Mouse (Mus musculus) frontal cortex, adult 2 months (tissue): ENCODE measurements at regions not wholly inside any gene's neighbourhood (a gene's known extent, or its start where the extent isn't known, plus 50 kb on each side); places are given as distances from the start of the nearest gene placed in this dataset.
"Not testable (repeated sequence)": the region's sequence is repeated elsewhere in the genome, so short reads cannot be mapped to it uniquely, and the experiment has no call there.

Experiments
- DNase-seq, 2 experiments: peaks; one replicate each; pipeline ENCODE4 v3.0.0; 2022; ENCODE audit warnings: low spot score in 1 of 2; ENCODE audit errors: extremely low spot score in 1 of 2

DNA sequence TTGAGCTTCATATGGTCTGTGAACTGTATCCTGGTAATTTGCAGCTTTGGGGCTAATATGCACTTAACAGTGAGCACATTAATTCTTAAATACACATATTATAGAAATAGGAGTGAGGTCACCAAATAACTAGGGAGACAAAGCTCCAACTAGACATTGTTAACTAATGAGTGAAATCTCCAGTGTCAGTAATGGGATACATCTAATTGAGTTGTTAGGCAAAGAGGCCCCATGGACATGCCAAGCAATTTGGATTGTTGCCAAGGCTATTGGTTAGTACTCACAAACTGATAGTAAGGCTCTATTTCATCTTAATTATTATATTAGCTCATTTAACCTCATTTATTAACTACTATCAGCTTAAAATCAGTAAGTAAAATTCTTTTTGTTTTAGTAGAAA lies 698.5 kb downstream of the Triml1 start:
- DNase-seq: no peak

DNA sequence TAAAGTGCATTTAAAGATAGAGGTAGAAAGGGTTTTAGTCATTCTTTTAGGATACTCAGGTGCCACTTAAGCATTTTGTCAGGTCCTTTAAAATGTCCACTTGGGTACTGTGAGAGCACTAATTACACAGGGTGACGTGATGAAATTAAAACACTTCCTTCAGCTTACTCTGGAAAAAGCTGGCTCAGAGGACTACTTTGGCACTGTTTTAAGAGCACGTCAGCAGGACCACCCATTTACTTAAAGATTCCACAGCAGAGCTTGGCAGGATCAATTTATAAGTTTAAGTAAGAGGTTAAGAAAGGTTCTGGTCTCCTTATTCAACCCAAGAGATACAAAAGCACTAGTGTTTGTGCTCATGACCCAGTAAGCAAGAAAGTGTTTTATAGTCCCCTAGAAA lies 738.7 kb downstream of the Triml1 start:
- DNase-seq: no peak

DNA sequence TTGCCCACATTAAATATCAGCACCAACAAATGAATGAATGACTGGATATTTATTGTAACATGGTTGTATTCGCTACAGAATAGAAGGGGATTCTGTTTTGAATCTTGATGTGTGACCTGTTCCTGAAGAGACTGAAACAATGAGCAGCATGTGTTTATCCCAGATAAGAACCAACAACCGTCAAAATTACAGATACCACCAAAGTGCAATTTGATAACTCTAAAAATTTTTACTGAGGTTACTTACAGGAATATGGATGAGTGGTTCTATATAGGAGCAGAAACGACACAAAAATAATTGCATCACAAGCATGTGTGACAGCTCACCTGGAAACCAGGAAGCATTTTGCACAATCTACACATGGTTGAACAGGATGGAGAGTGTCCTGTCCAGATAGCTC lies 744.4 kb downstream of the Triml1 start:
- DNase-seq: no peak

DNA sequence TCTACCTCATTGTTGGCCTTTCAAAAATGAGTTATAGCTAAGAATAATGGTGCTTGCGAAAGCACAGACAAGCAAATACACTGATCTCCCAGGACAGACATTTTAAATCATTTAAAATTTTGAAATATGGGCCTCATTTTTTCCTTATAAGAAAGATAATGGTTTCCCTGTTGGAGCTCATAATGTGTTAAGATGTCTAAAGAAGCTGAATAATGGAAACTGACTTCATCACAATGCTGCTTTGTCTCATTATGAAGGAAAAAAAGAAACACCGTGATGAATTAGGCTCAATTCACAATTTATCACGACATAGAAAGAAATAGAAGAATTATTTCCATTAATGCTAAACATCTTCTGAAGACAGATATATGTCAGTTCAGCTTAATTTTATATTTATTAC lies 752.5 kb downstream of the Triml1 start:
- no peak for DNase-seq

DNA sequence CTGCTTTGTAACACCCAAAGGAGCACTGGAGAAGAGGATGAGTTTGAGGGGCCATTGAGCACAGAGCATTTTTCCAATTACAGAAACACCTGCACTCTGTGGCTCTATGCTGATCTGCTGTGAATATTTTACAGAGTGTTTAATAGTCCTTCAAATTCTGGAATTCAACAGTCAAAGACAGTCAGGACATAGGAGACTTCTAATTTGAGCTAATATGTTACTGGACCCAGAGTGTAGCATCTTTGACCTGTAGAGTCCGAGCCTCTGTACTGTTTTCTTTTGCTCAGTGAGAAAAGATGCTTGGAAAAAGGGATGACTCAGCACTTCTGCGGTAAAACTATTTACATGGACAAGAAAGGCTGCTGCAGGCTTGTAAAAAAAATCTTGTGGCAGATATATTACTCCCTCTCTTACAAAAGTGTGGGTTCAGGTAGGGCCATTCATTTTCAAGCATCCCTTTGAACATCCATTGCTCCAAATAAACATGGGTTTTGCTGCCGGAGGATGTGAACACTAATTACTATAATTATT lies 793.1 kb downstream of the Triml1 start:
- DNase-seq: no peak

DNA sequence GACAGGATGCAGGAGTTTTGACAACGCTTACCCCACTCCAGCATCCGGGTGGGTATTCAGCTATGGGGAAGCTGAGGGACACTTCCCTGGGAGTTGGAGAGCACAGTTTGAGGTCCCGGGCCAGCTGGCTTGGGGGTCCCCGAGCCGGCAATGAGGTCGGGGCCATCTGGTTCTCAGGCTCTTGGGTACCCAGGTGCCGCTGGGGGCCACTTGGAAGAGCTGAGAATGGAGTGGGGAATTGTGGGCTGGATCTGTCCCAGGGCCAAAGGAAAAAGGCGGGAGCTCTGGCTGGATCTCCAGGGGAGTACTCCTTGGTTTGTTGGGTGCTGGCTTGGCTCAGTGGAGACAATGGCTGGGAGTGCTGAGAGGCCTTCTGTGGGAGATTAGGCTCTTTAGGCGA lies 806.6 kb downstream of the Triml1 start:
- no peak for DNase-seq

DNA sequence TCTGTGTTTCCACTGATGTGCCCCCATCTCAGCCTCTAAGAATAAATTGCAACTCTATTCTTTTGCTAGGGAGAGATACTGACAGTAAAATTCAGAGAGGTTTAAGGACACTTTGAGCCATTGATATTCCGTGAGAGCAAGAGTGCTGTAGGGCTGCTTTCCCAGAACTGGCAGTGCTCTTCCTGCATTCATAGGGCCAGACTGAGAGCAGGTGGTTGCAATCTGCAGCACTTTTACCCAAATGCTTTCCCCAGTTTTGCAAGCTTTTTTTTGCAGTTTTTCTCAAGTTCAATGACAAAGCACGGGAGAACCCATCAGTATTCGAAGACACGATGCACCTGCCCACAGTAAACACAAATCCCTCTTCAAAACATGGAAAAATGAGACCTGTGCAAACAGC lies 816.6 kb downstream of the Triml1 start:
- DNase-seq: no peak

DNA sequence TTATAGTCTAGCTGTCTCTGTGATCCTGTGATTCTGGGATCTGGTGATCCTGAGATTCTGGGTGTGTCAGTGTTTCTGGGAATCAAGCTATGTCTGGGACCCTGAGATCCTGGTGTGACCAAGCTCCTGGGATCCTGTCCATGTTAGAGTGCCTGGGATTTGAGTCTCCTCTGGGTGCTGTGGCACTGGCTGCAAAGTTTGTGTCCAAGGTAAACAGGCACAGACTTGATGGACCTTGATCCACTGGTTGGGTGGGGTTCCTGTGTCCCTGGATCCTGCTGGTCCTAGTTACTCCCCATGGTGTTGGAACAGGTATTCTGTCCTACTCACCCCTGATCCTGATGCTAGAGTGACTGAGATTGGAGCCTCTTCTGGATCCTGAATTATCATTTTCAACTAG lies 818.4 kb downstream of the Triml1 start:
- DNase-seq: no peak

DNA sequence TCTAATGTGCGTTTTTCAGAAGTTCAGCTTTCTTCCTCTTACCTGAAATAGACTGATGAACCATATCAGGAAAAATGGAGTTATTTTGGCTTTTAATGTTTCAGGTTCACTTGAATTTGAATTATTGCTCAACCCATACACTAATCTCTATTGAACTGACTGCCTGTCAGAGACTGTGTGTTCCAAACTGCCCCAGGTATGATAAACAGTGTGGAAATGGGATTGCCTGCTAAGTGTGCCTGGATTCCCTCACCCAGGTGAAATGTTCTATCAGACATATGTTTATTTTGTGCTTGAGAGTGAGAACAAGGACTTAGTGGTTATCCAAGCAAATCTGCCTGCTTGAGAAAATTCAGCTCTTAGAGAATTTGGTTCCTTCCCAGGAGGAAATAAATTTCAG lies 830.2 kb downstream of the Triml1 start:
- DNase-seq: no peak

DNA sequence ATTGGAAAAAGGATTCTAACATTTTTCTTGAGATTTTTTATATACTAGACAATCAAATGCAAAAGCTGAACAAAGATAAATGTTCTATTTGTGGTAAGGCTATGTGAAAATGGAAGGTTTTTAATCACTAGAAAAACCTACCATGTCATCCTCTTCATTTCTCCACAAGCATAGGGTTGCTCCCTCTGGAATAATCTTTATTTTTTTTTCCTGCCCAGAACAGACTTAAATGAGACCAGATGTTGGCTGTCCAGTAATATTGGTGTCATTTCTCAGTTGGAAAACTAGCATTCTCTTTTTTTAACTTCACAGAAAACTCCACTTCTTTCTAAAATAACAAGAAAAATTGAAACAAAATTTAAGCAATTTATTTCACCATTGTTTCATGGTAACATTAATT lies 849.9 kb downstream of the Triml1 start:
- DNase-seq: no peak

DNA sequence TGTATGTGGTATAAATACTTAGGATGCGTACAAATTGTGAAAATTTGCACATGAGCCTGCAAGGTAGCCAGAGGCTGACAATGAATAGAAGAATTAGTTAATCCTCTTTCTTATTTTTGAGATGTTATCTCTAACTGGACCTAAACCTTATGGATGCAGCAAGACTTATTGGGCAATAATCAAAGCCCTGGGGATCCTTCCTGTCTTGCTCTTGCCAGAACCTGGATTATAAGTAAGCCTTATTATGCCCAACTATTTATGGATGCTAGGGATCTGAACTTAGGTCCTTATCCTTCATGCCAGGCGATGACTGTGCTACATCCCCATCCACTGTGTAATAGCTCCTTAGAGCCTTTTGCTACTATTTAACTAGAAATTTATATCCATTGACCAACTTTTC lies 859.3 kb downstream of the Triml1 start:
- no peak for DNase-seq

DNA sequence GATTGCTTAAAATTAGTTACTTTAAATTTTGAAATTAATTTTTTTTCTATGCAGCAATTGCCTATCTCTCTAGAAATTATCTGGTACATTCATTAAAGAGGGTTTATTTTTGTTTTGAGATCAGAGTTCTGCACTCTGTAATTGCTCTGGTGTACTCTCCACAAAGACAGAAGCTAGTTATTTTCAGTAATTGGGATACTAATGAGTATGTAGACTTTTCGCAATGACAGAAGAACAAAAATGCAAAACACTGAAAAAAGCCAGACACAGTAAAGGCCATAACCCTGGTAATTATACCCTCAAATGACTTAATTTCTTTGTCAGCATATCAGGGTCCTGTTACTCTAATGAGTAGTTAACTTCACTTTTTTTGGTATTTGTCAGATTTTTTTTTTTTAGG lies 836.5 kb upstream of the Frg1 start:
- DNase-seq: no peak

DNA sequence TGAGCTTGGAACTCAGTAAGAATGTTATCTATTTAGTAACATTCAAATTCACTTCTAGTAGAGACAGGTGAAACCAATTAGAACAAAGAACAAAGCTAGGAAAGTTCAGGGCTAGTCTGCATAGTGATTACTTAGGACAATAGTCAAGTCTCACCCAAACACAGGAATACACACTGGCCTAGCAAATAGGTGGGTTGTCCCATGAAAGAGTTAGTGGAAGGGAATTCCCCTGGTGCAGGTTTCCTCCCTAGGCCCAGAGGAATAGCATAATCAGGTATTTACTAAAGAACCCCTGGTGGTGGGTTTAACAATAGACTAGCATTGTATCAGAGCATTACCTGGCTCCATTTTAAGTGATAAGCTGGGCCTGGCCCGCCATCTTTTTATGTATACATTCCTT lies 825.4 kb upstream of the Frg1 start:
- not testable (repeated sequence) for DNase-seq

DNA sequence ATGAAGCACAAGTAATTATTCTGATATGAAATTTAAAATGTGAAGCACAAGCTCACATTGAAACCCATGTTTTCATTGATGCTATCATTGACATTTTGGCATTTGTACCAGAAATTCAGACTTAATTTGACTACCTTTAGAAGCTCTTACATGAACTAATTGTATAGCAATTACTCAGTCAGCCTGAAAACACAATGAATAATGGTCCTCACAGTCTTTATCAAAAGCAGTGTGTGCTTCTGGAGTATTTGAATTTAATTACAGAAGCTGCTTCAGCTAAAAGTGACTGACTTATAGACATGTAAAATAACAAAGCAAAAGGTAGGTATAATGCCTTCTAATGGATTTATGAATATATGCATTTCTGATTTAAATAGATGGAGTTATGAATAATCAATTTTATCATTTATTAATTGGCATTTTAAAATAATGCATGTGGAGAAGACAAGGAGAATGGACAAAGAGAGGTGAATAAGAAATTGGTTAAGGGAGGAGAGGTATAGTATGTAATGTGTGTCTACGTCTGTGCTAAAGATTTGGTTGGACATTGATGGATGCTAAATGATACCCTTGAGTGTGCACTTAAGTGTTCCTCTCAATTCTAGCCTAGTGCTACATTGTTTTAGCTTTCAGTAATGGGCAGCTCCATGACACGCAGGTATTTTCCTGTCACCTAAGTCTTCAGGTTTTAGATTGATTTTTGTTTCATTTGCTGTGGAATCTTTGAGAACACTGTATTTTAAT lies 803.2 kb upstream of the Frg1 start:
- DNase-seq: no peak

DNA sequence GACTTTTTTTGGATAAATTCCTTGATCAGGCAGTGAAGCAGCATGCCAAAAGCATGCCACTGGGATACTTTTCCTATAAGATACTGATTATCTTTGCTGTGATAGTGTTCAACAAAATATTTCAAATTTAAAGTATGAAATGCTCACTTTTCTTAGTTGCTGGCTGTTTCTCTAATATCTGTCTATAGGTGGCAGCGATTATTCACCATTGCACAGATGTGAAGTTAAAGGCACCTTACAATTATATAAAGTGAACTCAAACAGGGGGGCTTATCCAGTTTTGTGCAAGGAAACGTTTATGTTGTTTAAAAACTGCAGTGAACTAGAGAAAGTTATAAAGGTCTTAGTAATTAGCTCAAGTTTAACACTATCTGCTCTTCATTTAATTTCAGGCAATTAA lies 794.1 kb upstream of the Frg1 start:
- DNase-seq: peak in 1 of 2 experiments; percentile 9

DNA sequence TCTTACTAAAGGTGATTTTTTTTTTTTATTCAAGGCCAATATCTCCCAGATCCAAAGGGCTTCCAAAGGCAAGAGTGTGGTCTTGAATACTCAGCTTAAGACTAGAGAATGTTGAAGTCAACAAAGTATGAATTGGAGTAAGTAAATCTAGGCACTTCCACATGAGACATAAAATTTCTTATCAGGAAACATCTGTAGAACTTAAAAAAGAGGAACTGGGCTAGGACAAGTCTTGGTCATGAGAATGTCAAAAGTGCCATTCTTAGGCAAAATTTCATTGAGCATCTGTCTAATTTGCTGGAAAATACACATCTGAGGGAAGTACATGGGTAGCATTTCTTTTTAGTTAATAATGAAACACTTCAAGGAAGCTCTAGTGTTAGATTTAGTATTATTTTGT lies 793.1 kb upstream of the Frg1 start:
- no peak for DNase-seq

DNA sequence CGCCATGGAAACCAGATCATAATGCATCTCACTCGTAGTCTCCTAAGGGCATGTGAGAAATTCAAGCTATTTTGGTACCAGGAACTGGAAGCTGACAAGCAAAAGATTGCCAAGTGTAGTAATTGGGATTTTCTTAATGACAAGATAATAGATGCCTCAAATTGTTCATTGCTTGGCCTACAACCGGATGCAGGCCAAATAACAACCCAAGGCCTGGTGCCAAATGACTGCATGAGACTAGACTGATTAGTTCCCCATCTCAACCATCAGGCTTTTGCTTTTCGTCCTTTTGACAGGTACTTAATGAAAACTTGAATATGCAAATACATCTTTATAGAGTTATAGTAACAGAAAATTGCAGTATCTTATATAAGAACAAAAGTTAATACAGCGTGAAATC lies 780.4 kb upstream of the Frg1 start:
- no peak for DNase-seq

DNA sequence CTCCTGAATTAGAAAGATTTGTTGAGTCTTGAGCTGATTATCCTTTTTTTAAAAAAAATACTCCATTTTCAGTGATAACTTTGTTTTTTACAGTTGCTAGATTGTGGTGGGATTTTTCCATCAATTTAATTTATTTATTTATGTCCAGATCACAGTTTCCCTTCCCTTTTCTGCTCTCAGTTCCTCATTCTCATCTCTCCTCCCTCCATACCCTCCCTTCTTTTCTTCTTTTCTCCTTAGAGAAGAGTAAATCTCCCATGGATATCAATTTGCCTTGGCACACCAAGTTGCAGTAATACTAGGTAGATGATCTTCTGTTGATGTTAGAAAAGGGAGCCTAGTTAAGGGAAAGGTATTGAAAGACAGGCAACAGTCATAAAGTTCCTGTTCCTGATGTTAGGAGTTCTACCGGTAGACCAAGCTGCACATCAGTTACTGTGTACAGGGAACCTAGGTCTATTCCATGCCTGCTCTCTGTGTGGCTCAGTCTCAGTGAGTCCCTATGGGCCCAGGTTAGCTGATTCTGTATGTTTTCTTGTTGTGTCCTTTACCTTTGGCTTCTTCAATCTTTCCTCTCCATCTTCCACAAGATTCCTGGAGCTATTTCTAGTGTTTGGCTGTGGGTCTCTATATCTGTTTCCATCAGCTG lies 777.2 kb upstream of the Frg1 start:
- no peak for DNase-seq

DNA sequence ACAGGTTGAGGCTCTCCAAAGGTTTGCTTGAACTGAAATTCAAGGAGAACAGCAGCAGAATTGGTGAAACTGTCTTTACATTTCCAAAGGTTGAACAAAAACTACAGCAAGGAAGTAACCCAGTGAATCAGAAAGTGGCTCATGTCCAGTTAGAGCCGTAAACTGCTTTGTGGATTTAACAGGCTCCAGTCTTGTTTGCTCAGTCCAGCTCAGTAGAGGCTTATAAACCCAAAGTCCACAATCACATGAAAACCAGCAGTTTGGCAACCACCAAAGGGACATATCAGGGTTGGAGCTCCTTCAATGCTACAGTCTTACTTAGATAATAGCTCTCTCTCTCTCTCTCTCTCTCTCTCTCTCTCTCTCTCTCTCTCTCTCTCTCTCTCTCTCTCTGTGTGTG lies 770.2 kb upstream of the Frg1 start:
- DNase-seq: no peak

DNA sequence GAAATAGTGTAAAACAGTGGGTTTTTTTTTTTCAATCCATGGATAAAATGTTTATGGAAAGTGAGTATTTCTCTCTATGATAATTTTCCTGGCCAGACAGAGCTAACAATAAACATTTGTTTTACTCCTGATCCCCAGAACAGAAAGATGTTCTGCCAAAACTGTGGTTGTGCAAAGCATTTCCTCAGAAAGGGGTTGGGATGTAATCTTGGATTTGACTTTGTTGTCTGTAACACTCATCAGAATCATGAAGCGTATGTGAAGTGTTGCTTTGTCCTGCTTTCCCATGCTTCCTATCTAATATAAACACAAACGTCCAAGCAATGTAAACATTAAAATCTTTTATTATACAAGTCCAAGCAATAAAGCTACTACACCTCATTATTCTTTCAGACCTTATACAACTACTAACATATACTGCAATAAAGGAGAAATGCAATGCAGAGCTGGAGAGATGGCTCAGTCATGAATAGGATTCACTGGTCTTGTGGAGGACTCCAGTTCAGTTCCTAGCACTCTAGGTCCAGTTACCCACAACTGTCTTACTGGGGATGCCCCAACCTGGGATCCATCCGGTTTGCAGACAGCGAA lies 766.5 kb upstream of the Frg1 start:
- DNase-seq: no peak

DNA sequence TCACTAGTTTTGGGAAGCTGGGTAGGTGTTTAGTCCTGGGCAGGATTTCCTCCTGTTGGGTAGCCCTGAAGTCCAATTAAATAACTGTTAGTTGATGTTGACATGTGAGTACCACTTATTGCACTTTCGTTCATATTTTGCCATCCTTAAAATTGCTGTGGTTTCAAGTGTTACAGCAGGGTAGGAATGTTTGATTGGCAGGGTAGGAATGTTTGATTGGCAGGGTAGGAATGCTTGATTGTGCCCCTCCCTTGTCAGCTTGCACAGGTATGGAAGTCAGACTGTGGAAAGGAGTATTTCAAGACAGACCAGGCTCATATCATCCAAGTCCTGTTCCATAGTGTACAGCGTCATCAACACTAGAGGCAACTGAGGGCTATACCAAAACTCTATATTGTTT lies 745.6 kb upstream of the Frg1 start:
- no peak for DNase-seq

DNA sequence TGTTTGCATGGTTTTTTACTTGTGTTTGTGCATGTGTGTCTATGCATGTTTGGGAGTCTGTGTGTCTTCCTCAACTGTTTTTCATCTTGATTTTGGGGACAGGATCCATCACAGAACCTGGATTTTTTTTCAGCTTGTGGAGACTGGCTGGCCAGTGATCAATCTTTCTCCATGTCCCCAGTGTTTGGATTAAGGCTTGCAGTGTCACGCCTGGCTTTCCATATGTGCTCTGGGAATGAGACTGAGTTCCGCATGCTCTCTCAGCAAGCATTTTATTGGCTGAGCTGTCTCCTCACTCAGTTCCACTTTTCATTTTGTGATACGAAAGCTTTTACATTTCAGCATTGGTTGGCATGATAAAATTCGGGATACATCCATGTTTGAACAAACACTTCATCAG lies 740.1 kb upstream of the Frg1 start:
- DNase-seq: no peak
